Mouse (Mus musculus) lung, embryonic 16.5 days (tissue): ENCODE data around the gene Klf1. TPM values are rescaled to one million over a fixed set of nuclear protein-coding genes. Genes with fewer than 3 reads are reported as not detected.
A peak's percentile ranks its signal among the peaks of the same experiment; 100 is the strongest.
"Not testable (repeated sequence)": the region's sequence is repeated elsewhere in the genome, so short reads cannot be mapped to it uniquely, and the experiment has no call there.

Experiments used
- ATAC-seq: fragments of 200-750 bp; cut with Nextera tagmentation; 2 replicates; pipeline ENCODE4 v1.8.0; 2017; ENCODE audit warnings: low read depth, mild to moderate bottlenecking, moderate library complexity
- H3K27ac ChIP-seq: fragments of 300-500 bp; sonication (generic); 2 replicates; pipeline ENCODE4 v1.5.1; 2014; ENCODE audit warnings: mild to moderate bottlenecking, control low read depth, low read length
- H3K27me3 ChIP-seq: fragments of 300-500 bp; sonication (generic); 2 replicates; pipeline ENCODE4 v1.6.1; 2014; ENCODE audit warnings: low read depth, low read length, mixed read lengths; ENCODE audit not compliant: control insufficient read depth, insufficient read depth
- H3K36me3 ChIP-seq: fragments of 300-500 bp; sonication (generic); 2 replicates; pipeline ENCODE4 v1.6.1; 2014; ENCODE audit warnings: low read length; ENCODE audit not compliant: control insufficient read depth, insufficient read depth
- H3K4me1 ChIP-seq: fragments of 300-500 bp; sonication (generic); replicated peaks from 2 replicates; pipeline ENCODE4 v1.6.1; 2014; ENCODE audit warnings: low read length, mixed read lengths; ENCODE audit not compliant: control insufficient read depth, insufficient read depth
- H3K4me2 ChIP-seq: fragments of 300-500 bp; sonication (generic); 2 replicates; pipeline ENCODE4 v1.6.1; 2014; ENCODE audit warnings: low read depth, low read length, control low read depth
- H3K4me3 ChIP-seq: fragments of 300-500 bp; sonication (generic); 2 replicates; pipeline ENCODE4 v1.5.1; 2014; ENCODE audit warnings: mild to moderate bottlenecking, low read length, control low read depth
- H3K9ac ChIP-seq: fragments of 300-500 bp; sonication (generic); 2 replicates; pipeline ENCODE4 v1.6.1; 2014; ENCODE audit warnings: low read length, control low read depth
- H3K9me3 ChIP-seq: fragments of 300-500 bp; sonication (generic); 2 replicates; pipeline ENCODE4 v1.6.1; 2016; ENCODE audit warnings: low read length; ENCODE audit not compliant: control insufficient read depth
- WGBS: fragments of 180-500 bp; shearing (Covaris S2); extraction: QIAGEN DNeasy Blood & Tissue Kit; methylation state at CpG from one replicate; pipeline ENCODE4 v1.1.7; 2014; 5-methylcytosine and 5-hydroxymethylcytosine counted together
- polyA plus RNA-seq: library from polyadenylated mRNA; unstranded; fragments of >200 nt; fragmentation: Nextera tagmentation; extraction: Ambion mirVana; gene quantifications from 2 replicates; pipeline ENCODE4 v1.2.1, GENCODE M21; 2015

The Klf1 gene
- polyA plus RNA-seq, 1 experiment from 2014 or later = 1.5 TPM

DNA sequence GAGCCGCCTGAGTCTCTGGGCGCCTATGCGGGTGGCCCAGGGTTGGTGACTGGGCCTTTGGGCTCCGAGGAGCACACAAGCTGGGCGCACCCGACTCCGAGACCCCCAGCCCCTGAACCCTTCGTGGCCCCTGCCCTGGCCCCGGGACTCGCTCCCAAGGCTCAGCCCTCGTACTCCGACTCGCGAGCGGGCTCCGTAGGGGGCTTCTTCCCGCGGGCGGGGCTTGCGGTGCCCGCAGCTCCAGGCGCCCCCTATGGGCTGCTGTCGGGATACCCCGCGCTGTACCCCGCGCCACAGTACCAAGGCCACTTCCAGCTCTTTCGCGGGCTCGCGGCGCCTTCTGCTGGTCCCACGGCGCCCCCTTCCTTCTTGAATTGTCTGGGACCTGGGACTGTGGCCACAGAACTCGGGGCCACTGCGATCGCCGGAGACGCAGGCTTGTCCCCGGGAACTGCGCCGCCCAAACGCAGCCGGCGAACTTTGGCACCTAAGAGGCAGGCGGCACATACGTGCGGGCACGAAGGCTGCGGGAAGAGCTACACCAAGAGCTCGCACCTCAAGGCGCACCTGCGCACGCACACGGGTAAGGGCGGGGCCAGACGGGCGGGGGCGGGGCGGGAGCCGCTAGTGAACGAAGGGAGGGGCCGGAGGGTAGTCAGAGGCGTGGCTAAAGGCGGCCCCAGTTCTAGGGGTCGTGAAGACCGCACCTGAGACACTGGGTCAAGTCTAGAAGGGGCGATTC, 1.4 kb downstream of the Klf1 start:
- peak; percentile 92 for ATAC-seq

DNA sequence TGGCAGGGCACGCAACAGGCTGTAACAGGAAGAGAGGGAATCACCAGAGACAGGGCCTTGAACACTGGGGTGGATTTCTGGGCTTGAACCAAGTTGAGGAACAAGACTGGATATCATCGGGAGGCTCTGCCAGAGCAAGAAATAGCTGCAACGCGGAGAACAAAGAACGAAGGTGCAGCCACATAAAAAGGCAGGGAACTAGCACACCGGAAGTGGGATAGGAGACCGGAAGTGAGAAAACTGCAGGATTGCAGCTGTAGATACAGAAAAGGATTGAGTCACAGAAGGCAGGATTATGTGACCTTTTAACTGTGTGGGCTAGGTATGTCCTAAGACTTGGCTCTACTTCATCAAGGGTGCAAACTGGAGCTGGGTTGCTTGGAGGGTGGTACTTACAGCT, 2.6 kb downstream of the Klf1 start:
- ATAC-seq = no peak
- Histone ChIP-seq H3K4me1 (peaks cover 10% of the 10 kb centered on the region), H3K4me2 (no peak overlapping the region), H3K27me3 (peaks cover 4% of the 10 kb centered on the region; the same call in 1 of the 2 replicates), H3K36me3 (no peaks in the 10 kb centered on the region), H3K9ac (no peak overlapping the region), H3K4me3 (no peak overlapping the region), H3K27ac (no peak overlapping the region), H3K9me3 (no peaks in the 10 kb centered on the region)
- WGBS = 82% methylated on average over 7 of the region's 7 CpGs

More for the DNA sequence above, 1.4 kb downstream of the Klf1 start:
- peak overlapping the region; percentile 75 for H3K4me3 ChIP-seq
- H3K9ac ChIP-seq = peak overlapping the region; percentile 92
- WGBS = under 1% methylated on average over 68 of the region's 68 CpGs
- H3K4me1 ChIP-seq = peaks cover 8% of the 10 kb centered on the region
- peak overlapping the region; percentile 99 for H3K4me2 ChIP-seq
- H3K27me3 ChIP-seq = peaks cover 4% of the 10 kb centered on the region; the same call in 1 of the 2 replicates
- H3K36me3 ChIP-seq = no peaks in the 10 kb centered on the region
- no peaks in the 10 kb centered on the region for H3K9me3 ChIP-seq
- peak overlapping the region; percentile 65 for H3K27ac ChIP-seq

DNA sequence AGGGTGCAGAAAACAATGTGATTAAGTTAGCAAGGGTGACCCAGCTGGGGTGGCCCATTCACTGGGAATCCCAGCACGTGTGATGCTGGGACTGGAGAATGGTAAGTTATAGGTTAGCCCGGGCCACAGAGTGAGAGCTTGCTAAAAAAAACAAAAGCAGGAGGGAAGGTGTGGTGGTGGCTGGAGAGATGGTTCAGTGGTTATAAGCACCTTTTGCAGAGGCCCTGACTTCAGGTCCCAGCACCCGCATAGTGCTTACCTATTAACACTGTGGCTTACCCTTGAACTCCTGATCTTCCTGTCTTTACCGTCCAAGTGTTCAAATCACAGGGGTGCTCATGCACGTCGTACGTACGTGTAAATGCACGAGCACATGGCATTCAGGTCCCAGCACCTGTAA, 5.3 kb downstream of the Klf1 start:
- Histone ChIP-seq H3K4me1 (peaks cover 11% of the 10 kb centered on the region), H3K36me3 (no peaks in the 10 kb centered on the region), H3K4me2 (no peak overlapping the region), H3K4me3 (no peak overlapping the region), H3K9ac (no peak overlapping the region), H3K9me3 (no peaks in the 10 kb centered on the region), H3K27me3 (peaks cover 9% of the 10 kb centered on the region), H3K27ac (no peak overlapping the region)
- WGBS = 89% methylated on average over 9 of the region's 9 CpGs
- no peak for ATAC-seq

DNA sequence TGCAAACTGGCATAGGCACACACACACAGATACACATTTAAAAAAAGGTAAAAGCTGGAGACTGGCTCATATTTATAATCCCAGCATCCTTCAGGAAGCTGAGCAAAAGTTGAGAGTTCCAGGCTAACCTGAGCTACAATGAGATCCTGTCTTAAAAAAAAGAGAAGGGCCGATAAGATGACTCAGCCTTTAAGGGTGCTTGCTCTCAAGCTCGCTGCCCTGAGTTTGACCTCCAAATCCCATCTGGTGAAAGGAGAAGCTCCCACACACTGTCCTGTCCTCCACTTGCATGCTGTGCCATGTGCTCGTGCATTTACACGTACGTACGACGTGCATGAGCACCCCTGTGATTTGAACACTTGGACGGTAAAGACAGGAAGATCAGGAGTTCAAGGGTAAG, 5.8 kb downstream of the Klf1 start:
- Histone ChIP-seq H3K9me3 (no peaks in the 10 kb centered on the region), H3K4me2 (no peak overlapping the region), H3K4me1 (peaks cover 12% of the 10 kb centered on the region), H3K4me3 (no peak overlapping the region), H3K9ac (no peak overlapping the region), H3K36me3 (no peaks in the 10 kb centered on the region), H3K27me3 (peaks cover 12% of the 10 kb centered on the region), H3K27ac (no peak overlapping the region)
- ATAC-seq = no peak
- 59% methylated on average over 8 of the region's 8 CpGs for WGBS

DNA sequence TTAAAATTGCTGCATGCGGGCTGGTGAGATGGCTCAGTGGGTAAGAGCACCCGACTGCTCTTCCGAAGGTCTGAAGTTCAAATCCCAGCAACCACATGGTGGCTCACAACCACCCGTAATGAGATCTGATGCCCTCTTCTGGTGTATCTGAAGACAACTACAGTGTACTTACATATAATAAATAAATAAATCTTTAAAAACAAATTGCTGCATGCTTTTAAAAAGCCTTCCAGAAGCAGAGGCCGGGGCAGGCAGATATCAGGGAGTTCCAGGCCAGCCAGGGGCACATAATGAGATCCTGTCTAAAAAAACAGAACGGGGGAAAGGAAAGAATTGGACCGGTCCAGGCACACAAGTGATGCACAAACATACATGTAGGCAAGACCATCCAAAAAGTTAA, 6.3 kb downstream of the Klf1 start:
- peak overlapping the region; percentile 84; the same call in 1 of the 2 replicates for H3K9ac ChIP-seq
- H3K27ac ChIP-seq, ATAC-seq: not testable (repeated sequence)

DNA sequence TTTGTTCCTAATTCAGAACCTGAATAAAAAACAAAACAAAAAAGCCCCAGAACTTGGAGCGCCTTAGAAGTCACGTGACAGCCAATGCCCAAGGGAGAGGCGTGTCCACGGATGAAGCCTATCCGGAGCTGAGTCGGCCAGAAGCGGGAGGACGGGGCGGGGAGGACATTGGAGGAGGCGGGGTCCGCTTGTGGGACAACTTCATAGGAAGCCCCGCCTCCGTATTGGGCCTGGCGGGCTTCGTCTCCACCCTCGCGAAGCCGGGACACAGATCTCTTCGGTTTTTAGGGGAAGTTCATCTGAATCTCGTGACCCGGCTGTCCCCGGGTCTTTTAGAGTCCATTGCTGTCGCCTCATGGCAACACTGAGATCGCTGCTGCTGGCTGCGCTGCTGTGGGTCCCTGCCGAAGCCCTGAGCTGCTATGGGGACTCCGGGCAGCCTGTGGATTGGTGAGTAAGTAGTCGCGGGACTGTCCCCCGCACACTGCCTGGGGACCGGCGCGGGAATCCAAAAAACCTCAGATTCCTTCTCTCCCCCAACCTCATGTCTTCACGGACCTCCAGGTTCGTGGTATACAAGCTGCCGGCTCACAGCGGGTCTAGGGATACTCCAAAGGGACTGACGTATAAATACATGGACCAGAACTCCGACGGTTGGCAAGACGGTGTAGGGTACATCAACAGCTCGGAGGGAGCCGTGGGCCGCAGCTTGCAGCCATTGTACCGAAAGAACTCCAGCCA, 6.9 kb downstream of the Klf1 start, which contains the start of gene Dnase2a:
Gene Dnase2a (plus strand): TSS at position 140 of the 741 bp plus-strand sequence.
- ATAC-seq = peak; percentile 97
- Histone ChIP-seq H3K4me1 (peaks cover 16% of the 10 kb centered on the region), H3K9ac (peak within 1 kb of the TSS; percentile 84), H3K4me2 (peak within 1 kb of the TSS; percentile 93), H3K27me3 (peaks cover 23% of the 10 kb centered on the region), H3K27ac (no peak within 1 kb of the TSS), H3K4me3 (peak within 1 kb of the TSS; percentile 72), H3K36me3 (no peaks in the 10 kb centered on the region), H3K9me3 (no peaks in the 10 kb centered on the region)
- 2% methylated on average over 45 of the region's 45 CpGs for WGBS

More for the DNA sequence above, 6.3 kb downstream of the Klf1 start:
- peak overlapping the region; percentile 72 for H3K4me3 ChIP-seq
- peaks cover 16% of the 10 kb centered on the region for H3K4me1 ChIP-seq
- H3K36me3 ChIP-seq, H3K9me3 ChIP-seq: not testable (repeated sequence)
- H3K4me2 ChIP-seq = peak overlapping the region; percentile 93
- WGBS = 29% methylated on average over 6 of the region's 7 CpGs
- H3K27me3 ChIP-seq = peaks cover 17% of the 10 kb centered on the region

DNA sequence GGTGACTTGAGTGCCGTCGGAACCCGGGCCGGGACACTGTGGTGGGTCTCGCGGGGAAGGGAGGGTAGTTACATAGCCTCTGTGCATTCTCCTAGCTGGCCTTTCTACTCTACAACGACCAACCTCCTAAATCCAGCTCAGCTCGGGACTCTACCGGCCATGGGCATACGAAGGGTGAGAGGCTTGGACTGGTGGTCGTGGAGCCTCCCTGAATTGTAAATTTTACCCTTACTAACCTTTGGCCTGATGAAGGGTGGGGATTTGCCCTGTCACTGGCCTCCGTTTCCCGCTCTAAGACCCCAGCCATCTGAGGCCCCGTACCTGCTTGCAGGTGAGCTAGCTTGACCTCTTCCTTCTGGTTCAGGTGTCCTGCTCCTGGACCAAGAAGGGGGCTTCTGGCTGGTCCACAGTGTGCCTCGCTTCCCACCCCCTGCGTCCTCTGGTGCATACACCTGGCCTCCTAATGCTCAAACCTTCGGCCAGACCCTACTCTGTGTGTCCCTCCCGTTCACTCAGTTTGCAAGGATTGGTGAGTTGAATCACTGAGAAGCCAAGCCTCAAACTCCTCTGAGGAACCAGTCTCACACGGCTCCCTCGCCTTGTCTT, 7.5 kb downstream of the Klf1 start:
- peak overlapping the region; percentile 84 for H3K9ac ChIP-seq
- ATAC-seq = no peak
- no peak overlapping the region for H3K27ac ChIP-seq
- 48% methylated on average over 20 of the region's 20 CpGs for WGBS
- H3K4me3 ChIP-seq = peak overlapping the region; percentile 72
- H3K27me3 ChIP-seq = peaks cover 26% of the 10 kb centered on the region
- peaks cover 15% of the 10 kb centered on the region for H3K4me1 ChIP-seq
- H3K9me3 ChIP-seq = 0 out of 2 replicates have a peak, but pooled peaks cover 3% of the 10 kb centered on the region
- H3K36me3 ChIP-seq = no peaks in the 10 kb centered on the region
- H3K4me2 ChIP-seq = peak overlapping the region; percentile 93

DNA sequence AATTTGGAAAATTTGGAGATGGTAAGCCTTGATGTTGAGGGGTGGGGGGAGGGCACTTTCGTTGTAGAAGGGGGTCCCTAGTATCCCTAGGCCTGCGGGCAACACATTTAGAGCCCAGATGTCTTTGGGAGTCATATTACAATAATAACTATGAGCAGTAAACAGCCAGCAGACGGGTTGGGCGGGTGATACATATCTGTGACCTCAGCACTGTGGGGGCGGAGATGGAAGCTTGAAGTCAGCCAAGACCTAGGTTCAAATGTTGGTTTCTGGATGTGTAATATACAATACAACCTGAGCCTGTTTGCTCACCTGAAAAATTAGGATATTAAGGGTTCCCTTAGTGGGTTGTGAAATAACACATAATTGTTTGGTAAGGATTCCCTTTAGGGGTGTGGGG, 8.2 kb downstream of the Klf1 start:
- no peaks in the 10 kb centered on the region for H3K36me3 ChIP-seq
- H3K27me3 ChIP-seq = peaks cover 26% of the 10 kb centered on the region
- H3K4me2 ChIP-seq = no peak overlapping the region
- H3K4me3 ChIP-seq = no peak overlapping the region
- H3K27ac ChIP-seq = no peak overlapping the region
- 70% methylated on average over 5 of the region's 5 CpGs for WGBS
- peaks cover 15% of the 10 kb centered on the region for H3K4me1 ChIP-seq
- ATAC-seq = no peak
- 0 out of 2 replicates have a peak, but pooled peaks cover 7% of the 10 kb centered on the region for H3K9me3 ChIP-seq
- no peak overlapping the region for H3K9ac ChIP-seq

DNA sequence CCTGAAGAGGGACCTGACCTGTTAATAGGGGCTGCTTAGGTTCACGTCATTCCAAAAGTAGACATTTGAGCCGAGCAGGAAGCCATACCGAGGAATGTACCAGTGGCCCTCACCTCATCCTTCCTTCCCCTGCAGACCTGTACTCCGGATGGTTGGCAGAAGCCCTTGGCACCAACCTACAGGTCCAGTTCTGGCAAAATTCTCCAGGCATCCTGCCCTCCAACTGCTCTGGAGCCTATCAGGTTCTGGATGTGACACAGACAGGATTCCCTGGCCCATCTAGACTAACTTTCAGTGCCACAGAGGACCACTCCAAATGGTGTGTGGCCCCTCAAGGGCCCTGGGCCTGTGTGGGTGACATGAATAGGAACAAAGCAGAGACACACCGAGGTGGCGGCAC, 8.8 kb downstream of the Klf1 start:
- no peak for ATAC-seq
- H3K27ac ChIP-seq = no peak overlapping the region
- H3K4me3 ChIP-seq = no peak overlapping the region
- H3K36me3 ChIP-seq = no peaks in the 10 kb centered on the region
- 70% methylated on average over 6 of the region's 6 CpGs for WGBS
- H3K4me2 ChIP-seq = no peak overlapping the region
- no peak overlapping the region for H3K9ac ChIP-seq
- peaks cover 15% of the 10 kb centered on the region for H3K4me1 ChIP-seq
- peaks cover 26% of the 10 kb centered on the region for H3K27me3 ChIP-seq
- 0 out of 2 replicates have a peak, but pooled peaks cover 7% of the 10 kb centered on the region for H3K9me3 ChIP-seq
